Mouse (Mus musculus) liver, postnatal 0 days (tissue): ENCODE data around the gene Ptgs1.
"Not testable (repeated sequence)": the region's sequence is repeated elsewhere in the genome, so short reads cannot be mapped to it uniquely, and the experiment has no call there.

Source experiments
- CTCF ChIP-seq: sonication (generic); IDR thresholded peaks from 2 replicates; pipeline ENCODE4 v1.5.1; 2016; ENCODE audit warnings: antibody characterized with exemption, low read depth
- EP300 ChIP-seq: IDR thresholded peaks from 2 replicates; pipeline ENCODE4 v1.6.1; 2016; ENCODE audit warnings: antibody characterized with exemption, low read depth, mild to moderate bottlenecking

- TF ChIP-seq CTCF, EP300: not testable (repeated sequence)
Observed at GRCm38 (mm10) chr2:36189200-36189599, 41.0 kb upstream of the Ptgs1 start.
